Mouse (Mus musculus) forebrain, embryonic 16.5 days (tissue): ENCODE results near the gene Grcc10. TPM values are rescaled to one million over a fixed set of nuclear protein-coding genes. Genes with fewer than 3 reads are reported as not detected.

Experiments used
- ATAC-seq: fragments of 200-750 bp; cut with Nextera tagmentation; 2 replicates; pipeline ENCODE4 v1.8.0; 2017; ENCODE audit warnings: mild to moderate bottlenecking, moderate library complexity
- H3K27ac ChIP-seq: fragments of 300-500 bp; sonication (generic); 2 replicates; pipeline ENCODE4 v1.5.1; 2014; ENCODE audit warnings: low read length, control low read depth
- H3K27me3 ChIP-seq: fragments of 300-500 bp; sonication (generic); replicated peaks from 2 replicates; pipeline ENCODE4 v1.6.1; 2014; ENCODE audit warnings: low read length; ENCODE audit not compliant: control insufficient read depth, insufficient read depth
- H3K36me3 ChIP-seq: fragments of 300-500 bp; sonication (generic); 2 replicates; pipeline ENCODE4 v1.6.1; 2014; ENCODE audit not compliant: control insufficient read depth, insufficient read depth
- H3K4me1 ChIP-seq: fragments of 300-500 bp; sonication (generic); replicated peaks from 2 replicates; pipeline ENCODE4 v1.6.1; 2014; ENCODE audit warnings: low read length; ENCODE audit not compliant: control insufficient read depth, insufficient read depth
- H3K4me2 ChIP-seq: fragments of 300-500 bp; sonication (generic); 2 replicates; pipeline ENCODE4 v1.6.1; 2014; ENCODE audit warnings: mild to moderate bottlenecking, low read length, control low read depth
- H3K4me3 ChIP-seq: fragments of 300-500 bp; sonication (generic); replicated peaks from 2 replicates; pipeline ENCODE4 v1.5.1; 2014; ENCODE audit warnings: mild to moderate bottlenecking, low read length, control low read depth
- H3K9ac ChIP-seq: fragments of 300-500 bp; sonication (generic); replicated peaks from 2 replicates; pipeline ENCODE4 v1.6.1; 2014; ENCODE audit warnings: low read depth, low read length, control low read depth
- H3K9me3 ChIP-seq: fragments of 300-500 bp; sonication (generic); 2 replicates; pipeline ENCODE4 v1.6.1; 2016; ENCODE audit warnings: low read length; ENCODE audit not compliant: control insufficient read depth
- WGBS: fragments of 180-500 bp; shearing (Covaris S2); extraction: QIAGEN DNeasy Blood & Tissue Kit; methylation state at CpG from one replicate; pipeline ENCODE4 v1.1.7; 2014; 5-methylcytosine and 5-hydroxymethylcytosine counted together
- polyA plus RNA-seq: library from polyadenylated mRNA; unstranded; fragments of >200 nt; fragmentation: Nextera tagmentation; extraction: Ambion mirVana; gene quantifications from 2 replicates; pipeline ENCODE4 v1.2.1, GENCODE M21; 2015

Gene Grcc10
- polyA plus RNA-seq, 1 experiment from 2014 or later, result 614 TPM

DNA sequence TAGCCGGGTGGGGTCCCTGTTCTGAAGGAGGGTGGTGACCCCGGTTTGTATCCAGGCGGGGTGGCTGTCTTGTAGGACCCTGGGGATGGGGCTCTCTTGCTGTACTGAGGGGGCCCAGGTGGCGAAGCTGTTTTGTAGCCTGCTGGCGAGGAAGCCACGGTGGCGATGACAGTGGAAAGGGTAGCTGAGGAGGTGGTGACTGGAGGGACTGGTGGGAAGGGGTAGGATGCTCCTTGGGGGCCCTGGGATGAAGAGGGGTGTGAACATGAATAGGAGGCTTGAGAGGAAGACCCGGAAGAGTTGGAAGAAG lies 5.1 kb upstream of the Grcc10 start:
- 15% methylated on average over 8 of the region's 8 CpGs for WGBS
- H3K27me3 ChIP-seq, result no peaks in the 10 kb centered on the region
- peak overlapping the region; percentile 74 for H3K9ac ChIP-seq
- peak overlapping the region; percentile 81 for H3K27ac ChIP-seq
- ATAC-seq, result peak; percentile 1
- peaks cover 23% of the 10 kb centered on the region for H3K4me1 ChIP-seq
- no peaks in the 10 kb centered on the region for H3K9me3 ChIP-seq
- peak overlapping the region; percentile 75 for H3K4me2 ChIP-seq
- H3K36me3 ChIP-seq, result peaks cover 15% of the 10 kb centered on the region
- H3K4me3 ChIP-seq, result peak overlapping the region; percentile 50

DNA sequence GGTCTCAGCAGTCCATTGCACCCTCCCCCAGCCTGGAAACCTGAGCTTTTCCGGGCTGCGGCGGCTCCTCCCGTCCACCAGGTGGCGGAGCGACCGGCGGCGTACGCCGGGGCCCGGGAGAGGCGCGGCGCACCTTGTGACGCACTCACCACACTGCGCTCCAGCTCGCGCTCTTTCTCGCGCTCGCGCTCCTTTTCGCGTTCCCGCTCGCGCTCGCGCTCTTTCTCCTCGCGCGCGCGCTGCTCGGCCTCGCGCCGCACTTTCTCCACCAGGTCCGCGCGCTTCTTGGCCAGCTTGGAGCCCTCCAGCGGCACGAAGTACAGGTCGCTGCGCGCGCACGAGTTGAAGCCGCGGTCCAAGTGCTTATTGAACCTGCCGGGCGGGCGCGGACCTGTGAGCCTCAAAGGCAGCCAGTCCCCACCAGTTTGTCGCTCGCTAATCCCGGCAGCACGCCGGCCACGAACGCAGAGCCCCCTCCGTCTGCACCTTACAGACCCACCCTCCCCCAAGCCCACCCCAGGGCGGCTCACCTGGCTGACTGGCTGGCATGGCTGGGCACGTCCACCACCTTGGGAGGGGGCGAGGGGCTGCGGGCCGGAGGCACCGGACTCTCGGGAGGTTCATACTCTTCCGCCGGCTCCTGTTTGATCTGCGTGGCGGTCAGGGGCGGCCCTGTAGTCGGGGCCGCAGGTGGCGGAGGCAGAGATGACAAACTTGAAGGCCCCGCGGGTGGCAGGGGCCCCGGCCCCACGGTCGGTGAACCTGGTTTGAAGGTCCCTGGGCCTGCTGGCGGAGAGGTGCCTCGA lies 4.5 kb upstream of the Grcc10 start:
- Histone ChIP-seq H3K36me3 (peaks cover 15% of the 10 kb centered on the region), H3K27ac (peak overlapping the region; percentile 81), H3K9ac (peak overlapping the region; percentile 74), H3K9me3 (no peaks in the 10 kb centered on the region), H3K27me3 (no peaks in the 10 kb centered on the region), H3K4me1 (peaks cover 23% of the 10 kb centered on the region), H3K4me2 (peak overlapping the region; percentile 75), H3K4me3 (peak overlapping the region; percentile 50)
- under 1% methylated on average over 76 of the region's 85 CpGs for WGBS
- peak; percentile 82 for ATAC-seq

DNA sequence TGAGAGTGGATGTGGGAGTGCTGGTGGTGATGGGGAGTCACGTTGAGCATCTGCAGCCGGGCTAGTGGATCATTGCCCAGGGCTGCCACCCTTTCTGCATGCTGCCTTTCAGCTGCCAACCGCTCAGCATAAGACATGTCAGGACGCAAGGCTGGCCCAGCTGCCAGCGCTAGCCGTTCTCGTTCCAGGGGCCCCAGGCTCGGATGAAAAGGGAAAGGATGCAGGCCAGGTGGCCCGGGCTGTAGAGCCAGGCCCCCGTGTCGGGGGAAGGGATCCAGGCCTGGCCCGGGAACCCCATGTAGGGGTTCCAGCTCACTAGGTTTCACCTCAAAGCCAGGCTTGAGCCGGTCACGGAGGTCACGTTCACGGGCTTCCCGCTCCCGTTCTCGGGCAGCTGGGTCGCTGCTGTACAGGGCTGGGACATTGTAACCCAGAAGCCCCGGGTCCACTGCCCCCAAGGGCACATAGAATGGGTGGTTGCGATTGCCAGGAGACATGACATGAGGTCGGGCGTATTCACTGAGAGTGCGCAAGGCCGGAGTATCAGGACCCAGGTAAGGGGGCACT lies 3.7 kb upstream of the Grcc10 start:
- Histone ChIP-seq H3K4me2 (peak overlapping the region; percentile 75), H3K27ac (peak overlapping the region; percentile 71), H3K36me3 (peaks cover 15% of the 10 kb centered on the region), H3K9me3 (no peaks in the 10 kb centered on the region), H3K9ac (peak overlapping the region; percentile 74), H3K4me3 (peak overlapping the region; percentile 50), H3K4me1 (peaks cover 26% of the 10 kb centered on the region), H3K27me3 (no peaks in the 10 kb centered on the region)
- ATAC-seq, result no peak
- 64% methylated on average over 26 of the region's 26 CpGs for WGBS

DNA sequence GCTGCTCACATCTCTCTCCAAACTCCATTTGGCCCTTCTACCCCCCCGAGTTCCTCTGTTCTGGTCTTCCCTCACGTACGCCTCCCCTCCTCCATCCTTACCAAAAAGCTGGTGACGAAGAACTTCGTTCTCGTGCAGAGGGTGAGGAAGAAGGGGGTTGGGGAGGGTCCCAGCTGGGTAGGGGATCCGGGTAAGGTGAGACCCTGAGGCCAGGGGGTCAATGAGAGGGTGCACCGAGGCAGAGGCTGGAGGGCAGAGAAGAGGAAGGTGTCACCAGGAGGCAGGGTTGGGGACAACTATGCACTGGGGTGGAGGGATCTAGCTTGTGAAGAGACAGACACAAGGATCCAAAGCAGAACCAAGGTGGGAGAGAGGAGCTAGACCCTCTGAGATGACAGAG lies 2.5 kb upstream of the Grcc10 start:
- peaks cover 38% of the 10 kb centered on the region for H3K4me1 ChIP-seq
- H3K9me3 ChIP-seq, result no peaks in the 10 kb centered on the region
- H3K4me3 ChIP-seq, result no peak overlapping the region
- H3K4me2 ChIP-seq, result no peak overlapping the region
- no peaks in the 10 kb centered on the region for H3K27me3 ChIP-seq
- 94% methylated on average over 8 of the region's 8 CpGs for WGBS
- H3K27ac ChIP-seq, result no peak overlapping the region
- ATAC-seq, result no peak
- peaks cover 11% of the 10 kb centered on the region for H3K36me3 ChIP-seq
- H3K9ac ChIP-seq, result no peak overlapping the region

DNA sequence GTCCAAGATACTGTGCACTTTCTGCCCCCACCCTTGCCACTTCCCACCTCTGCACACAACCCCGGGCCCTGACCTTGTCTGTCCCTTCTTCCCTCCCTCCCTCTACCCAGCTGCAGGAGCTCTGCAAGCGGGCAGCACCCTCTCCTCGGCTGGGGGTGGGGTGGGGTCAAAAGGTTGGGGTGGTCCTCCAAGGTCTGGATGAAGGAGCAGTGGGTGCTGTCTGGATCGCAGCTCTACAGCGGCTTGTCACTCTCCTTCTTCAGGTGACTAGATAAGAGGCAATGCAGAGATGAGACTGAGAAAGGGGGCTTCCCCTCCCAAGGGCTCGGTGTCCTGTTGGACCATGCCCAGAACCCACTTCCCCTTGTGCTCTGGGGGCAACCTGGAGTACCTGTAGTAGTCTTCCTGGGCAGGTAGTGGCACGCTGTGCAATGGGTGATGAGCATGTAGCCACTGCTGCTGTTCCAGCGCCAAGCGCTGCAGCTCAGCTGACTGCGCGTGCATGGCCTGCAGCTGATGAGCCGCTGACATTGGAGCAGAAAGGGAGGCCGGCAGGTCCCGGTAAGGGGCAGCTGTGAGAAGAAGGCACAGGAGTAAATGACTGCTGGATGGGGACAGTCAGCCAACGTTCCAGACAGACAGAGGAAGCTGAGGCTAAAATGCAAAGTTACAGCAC lies 1.8 kb upstream of the Grcc10 start:
- Histone ChIP-seq H3K4me3 (no peak overlapping the region), H3K36me3 (peaks cover 11% of the 10 kb centered on the region), H3K9me3 (no peaks in the 10 kb centered on the region), H3K9ac (no peak overlapping the region), H3K27me3 (no peaks in the 10 kb centered on the region), H3K4me1 (peaks cover 40% of the 10 kb centered on the region), H3K27ac (no peak overlapping the region), H3K4me2 (no peak overlapping the region)
- WGBS, result 90% methylated on average over 15 of the region's 15 CpGs
- ATAC-seq, result no peak

DNA sequence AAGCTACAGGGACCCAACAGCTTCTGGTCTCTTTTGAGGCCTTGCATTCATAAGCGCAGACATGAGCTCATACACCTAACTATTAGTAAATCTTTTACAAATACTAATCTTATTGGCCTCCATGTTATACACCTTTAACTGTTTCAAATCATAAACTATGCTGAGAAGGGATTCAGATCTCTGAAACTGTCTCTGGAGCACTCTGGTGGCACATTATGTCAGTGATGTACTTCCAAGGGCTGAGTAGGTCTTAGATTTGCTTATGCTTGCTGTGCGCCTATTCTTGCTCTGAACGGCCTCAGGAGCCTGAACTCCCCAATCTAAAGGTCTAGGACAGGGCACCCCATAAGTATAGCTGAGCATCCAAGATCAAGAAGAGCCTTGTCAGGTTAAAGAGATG lies 668 bp upstream of the Grcc10 start:
- peak overlapping the region; percentile 96 for H3K27ac ChIP-seq
- peak overlapping the region; percentile 52 for H3K4me2 ChIP-seq
- peaks cover 4% of the 10 kb centered on the region; the same call in 1 of the 2 replicates for H3K36me3 ChIP-seq
- H3K4me3 ChIP-seq, result peak overlapping the region; percentile 74
- H3K9me3 ChIP-seq, result no peaks in the 10 kb centered on the region
- no peak for ATAC-seq
- peaks cover 40% of the 10 kb centered on the region for H3K4me1 ChIP-seq
- peak overlapping the region; percentile 93 for H3K9ac ChIP-seq
- H3K27me3 ChIP-seq, result no peaks in the 10 kb centered on the region
- 73% methylated on average over 3 of the region's 3 CpGs for WGBS

DNA sequence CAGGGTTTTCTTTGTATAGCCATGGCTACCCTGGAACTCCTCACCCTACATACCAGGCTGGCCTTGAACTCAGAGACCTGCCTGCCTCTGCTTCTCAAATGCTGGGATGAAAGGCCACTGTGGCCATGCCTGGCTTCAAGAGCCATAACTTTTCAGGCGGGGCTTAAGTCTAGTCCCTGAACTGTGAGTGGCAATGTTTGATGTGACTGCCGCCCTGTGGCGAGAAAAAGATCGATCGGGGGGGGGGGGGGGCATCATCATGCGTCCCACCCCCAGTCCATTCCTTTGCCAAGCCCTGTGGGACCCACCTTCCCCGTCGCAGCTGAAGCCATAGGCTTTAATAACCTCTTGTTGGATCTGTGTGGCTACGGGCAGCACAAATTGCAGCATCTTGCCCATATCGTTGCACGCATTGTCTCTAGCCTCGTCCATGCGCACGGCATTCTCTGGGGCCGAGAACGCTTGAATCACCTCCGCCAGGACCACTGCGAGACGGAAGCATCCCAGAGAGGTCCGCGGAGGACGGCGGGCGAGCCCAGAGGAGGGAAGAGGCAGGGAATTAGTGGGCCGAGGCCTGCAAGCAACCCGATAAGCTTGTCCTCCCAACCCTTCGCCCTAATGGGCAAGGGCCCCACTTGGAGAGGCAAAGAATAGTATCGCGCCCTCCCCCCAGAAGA lies 825 bp downstream of the Grcc10 start:
- Histone ChIP-seq H3K4me3 (peak overlapping the region; percentile 74), H3K9ac (peak overlapping the region; percentile 93), H3K27me3 (no peaks in the 10 kb centered on the region), H3K4me2 (peak overlapping the region; percentile 52), H3K9me3 (no peaks in the 10 kb centered on the region), H3K4me1 (peaks cover 32% of the 10 kb centered on the region), H3K36me3 (peaks cover 4% of the 10 kb centered on the region; the same call in 1 of the 2 replicates), H3K27ac (peak overlapping the region; percentile 96)
- ATAC-seq, result peak; percentile 26
- WGBS, result under 1% methylated on average over 29 of the region's 29 CpGs

DNA sequence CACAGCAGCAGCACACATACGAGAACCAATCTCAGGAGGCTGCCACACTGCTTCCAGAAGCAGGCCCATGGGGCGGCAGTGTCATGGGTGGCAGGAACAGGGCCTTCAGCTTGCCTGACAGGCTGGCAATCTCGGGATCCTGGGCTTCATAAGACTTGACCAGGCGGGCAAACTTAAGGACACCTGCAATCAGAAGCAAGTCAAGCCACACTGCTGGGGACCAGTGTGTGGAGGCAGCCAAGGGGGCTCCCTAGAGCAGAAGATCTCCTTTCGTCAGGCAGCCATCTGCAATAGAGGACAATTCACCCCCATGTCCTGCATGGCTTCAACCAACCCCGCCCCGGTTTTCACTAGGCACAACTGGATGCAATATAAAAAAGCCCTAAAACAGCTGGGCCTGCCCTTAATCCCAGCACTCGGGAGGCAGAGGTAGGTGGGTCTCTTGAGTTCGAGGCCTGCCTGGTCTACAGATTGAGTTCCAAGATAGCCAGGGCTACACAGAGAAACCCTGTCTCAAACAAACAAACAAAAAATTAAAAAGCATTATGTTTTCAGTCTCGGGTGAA lies 1.9 kb downstream of the Grcc10 start:
- H3K9me3 ChIP-seq, result no peaks in the 10 kb centered on the region
- no peak for ATAC-seq
- no peak overlapping the region for H3K4me3 ChIP-seq
- H3K9ac ChIP-seq, result no peak overlapping the region
- H3K27ac ChIP-seq, result no peak overlapping the region
- H3K36me3 ChIP-seq, result peaks cover 4% of the 10 kb centered on the region; the same call in 1 of the 2 replicates
- 83% methylated on average over 10 of the region's 10 CpGs for WGBS
- H3K4me1 ChIP-seq, result peaks cover 25% of the 10 kb centered on the region
- H3K4me2 ChIP-seq, result no peak overlapping the region; the same call in 1 of the 2 replicates
- no peaks in the 10 kb centered on the region for H3K27me3 ChIP-seq
